Mouse (Mus musculus) thymus, postnatal 25 days (tissue): ENCODE results near the gene Srebf2.

Experiments
- DNase-seq: peaks from one replicate; pipeline ENCODE4 v3.0.0; 2022

Gene Srebf2

GRCm38 (mm10) chr15:82184183-82184582 lies 37.2 kb downstream of the Srebf2 start:
- no peak for DNase-seq

DNA sequence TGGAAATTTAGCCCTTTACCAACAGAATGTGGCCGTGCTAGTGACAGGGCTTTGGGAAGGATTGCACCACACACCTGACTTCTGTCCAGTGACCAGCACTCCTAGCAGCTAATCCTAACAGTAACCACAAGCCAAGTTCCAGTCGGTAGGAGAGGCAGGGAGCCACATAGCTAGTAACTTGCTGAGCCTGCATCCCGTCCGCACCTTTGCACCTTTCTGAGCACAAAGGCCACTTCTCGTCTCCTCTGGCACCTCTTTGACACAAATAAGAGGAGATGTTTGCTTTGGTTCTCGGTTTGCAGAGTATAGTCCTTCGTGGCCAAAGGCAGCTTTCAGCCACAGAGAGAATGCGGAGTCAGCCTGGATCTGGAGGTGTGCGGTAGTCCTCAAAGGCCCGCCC lies 37.7 kb downstream of the Srebf2 start:
- no peak for DNase-seq

- DNase-seq: no peak
Observed at GRCm38 (mm10) chr15:82185062-82185783, 38.2 kb downstream of the Srebf2 start.

DNA sequence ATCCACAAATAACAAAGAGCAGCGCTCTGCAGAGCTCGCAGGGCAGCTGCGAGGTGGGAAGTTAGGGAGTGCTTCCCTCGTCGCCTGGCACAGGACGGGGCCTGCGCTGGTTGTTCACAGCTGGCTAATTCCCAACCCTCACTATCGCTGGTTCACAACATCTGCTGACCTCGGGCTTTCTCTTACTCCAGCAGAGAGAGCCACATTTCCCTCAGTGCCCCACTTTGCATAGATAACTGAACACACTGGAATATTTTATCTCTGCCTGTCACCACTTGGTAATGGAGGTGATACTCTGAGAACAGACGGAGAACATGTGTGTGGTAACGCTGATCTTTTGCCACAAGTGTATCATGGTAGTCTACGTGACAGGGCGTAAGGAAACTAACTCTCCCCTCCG lies 39.1 kb downstream of the Srebf2 start:
- DNase-seq: no peak

DNA sequence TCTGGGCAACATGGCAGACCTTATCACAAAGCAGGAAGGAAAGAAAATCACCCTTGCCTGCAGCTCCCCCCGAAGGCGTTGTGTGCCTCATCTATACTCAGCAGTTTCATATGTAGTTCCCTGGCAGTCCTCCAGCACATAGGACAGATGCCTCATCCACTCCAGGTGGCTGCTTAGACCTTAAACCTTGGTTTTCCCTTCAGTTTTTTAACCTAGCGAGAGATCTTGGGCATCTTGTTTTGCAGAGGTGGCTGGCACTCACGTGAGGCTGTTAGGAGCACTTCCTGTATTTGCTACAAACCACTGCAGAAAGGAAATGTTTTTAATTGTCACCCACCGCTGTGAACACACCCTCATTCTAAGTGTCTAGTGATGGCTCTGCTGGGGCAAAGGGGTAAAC lies 40.0 kb downstream of the Srebf2 start:
- DNase-seq: no peak

GRCm38 (mm10) chr15:82187401-82187800 lies 40.4 kb downstream of the Srebf2 start:
- DNase-seq: no peak

- DNase-seq: no peak
Observed at GRCm38 (mm10) chr15:82187924-82188323, 40.9 kb downstream of the Srebf2 start.

DNA sequence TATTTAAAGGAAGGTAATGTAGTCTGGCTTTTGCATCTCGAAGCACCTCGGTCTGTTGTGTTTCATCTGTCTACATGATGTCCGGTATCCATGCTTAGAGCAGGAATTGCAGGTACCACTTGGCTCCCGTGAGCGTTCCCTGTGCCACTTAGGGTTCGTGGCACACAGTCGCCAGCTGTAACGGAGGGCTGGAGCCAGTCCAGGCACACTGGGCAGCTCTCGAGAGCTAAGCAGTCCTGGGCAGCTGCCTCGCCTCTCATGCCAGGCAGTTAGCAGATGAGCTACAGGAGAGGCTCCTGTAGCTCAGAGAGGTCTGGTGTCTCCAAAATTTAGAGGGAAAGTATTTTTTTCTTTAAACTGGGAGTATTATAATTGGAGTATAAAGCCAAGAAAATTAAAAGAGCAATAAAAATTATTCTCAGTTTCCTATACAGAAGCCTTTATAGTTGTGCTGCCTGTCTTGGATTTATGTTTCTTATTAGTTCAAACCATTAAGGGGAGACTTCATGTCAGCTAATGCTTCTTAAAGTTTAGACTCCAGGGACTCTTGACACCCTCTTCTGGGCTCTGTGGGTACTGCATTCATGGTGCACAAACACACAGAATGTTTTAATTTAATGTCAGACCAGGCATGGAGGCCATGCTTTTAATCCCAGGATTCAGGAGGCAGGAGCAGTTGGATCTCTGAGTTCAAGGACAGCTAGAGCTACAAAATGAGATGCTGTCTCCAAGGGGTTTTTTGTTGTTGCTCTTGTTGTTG lies 41.7 kb downstream of the Srebf2 start:
- peak; percentile 65 for DNase-seq

DNA sequence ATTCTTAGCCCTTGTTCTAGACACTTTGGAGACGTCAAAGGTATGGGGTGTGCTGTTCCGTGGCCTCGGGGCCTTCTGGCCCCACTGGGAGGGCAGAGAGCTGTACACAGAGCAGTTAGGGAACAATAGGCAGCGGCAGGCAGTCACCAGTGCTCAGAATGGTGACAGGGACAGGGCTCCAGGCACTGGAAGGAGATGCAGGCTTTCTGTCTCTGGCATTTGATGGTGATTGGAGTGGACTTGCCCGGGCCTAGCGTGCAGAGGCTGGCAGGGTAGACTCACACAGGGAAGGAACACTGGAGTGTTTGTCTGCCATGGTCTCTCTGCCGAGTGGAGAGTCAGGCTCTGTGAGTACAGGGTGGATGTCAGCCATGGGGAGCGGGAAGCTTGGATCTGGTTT lies 45.6 kb downstream of the Srebf2 start:
- no peak for DNase-seq

DNA sequence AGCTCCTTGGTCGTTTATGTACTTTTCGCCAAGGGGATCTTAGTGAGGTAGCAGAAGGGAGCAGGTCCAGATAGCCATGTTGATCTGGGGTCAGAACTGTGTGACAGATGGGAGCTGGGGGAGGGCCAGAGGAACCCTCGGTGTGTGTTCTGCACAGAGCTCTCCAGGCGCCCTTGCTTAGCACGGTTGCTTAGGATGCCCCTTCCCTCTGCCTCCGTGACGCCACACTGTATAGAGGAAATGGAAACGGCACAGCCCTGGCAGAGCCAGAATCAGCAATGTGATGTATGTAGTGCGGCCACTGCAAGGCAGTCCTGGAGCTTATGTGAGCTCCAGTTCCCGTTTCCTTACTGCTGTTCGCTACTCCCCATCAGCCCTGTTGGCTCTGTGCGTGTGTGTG lies 49.3 kb downstream of the Srebf2 start:
- DNase-seq: no peak

DNA sequence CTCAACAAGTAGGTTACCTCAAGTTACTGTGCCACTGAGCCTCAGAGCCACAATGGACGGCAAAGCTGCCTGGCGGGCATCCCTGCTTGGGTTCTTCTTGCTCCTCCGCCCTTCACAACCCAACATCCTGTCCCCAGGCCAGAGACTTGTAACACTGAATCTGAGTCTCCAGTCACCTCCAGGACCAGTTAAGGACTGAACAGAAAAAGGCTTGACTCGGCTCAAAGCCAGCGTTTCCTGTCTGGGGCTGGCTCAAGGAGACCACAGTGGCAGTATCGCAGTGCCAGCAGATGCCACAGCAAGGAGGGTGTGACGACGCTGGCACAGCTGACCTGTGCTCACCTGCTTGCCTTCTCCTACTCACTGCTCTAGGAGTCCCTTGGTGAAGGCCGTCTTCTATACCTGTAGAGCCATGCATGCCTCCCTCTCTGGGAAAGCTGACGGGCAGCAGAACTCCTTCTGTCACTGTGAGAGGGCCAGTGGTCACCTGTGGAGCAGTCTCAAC lies 50.3 kb downstream of the Srebf2 start:
- no peak for DNase-seq

DNA sequence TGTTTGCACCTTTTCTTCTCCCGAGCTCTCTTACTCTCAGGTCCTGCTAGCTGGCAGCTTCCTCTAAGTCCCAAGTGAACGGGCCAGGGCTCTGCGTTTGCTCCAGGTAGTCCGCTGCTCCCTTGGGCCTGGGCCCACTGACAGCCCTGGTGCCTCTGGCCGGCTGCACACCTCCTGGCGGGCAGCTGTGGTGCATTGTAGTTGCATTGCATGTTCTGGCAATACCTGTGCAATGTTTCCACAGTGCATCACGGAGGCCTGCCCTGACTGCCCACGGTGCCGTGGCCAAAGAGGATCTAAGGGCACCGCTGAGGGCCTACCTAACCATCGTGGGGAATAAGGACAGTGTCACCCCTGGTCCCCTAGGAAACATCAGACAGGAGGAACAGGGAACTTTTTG lies 51.0 kb downstream of the Srebf2 start:
- DNase-seq: no peak

DNA sequence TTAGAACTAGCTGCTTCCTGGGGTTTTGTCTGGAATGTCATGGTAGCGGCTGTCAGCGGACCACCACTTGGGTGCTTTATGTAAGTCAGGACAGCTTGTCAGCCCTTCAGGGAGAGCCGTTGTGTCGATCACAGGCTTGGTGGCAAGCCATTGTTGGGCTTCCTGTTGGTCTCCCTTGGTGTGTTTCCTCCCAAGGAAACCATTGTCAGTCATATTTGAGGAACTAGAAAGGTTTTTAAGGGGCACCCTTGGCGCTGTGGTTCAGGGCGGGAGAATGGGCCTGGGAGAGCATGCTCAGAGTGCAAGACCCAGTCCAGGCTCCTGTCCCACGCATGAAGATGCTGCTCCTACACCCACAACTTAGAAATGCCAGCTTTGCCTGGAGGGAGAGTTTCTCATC lies 51.4 kb downstream of the Srebf2 start:
- DNase-seq: no peak

GRCm38 (mm10) chr15:82199546-82199945 lies 52.6 kb downstream of the Srebf2 start:
- no peak for DNase-seq

DNA sequence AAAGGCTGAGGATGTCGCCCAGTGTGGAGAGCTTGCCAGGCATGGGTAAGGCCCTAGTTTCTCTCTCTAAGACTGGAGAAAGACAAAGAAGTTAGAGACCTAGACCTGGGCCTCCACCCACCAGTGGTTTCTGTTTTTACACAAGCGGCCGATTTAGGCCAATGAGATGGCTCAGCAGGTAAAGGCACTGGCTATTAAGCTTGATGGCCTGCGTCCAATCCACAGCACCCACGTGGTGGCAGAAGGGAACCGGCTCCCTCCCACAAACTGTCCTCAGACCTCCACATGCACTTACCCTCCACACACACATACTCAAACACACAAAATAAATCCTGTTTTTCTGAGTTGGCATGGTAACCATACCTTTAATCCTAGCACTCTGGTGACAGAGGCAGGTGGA lies 55.1 kb downstream of the Srebf2 start:
- no peak for DNase-seq

- no peak for DNase-seq
Observed at GRCm38 (mm10) chr15:82203090-82203489, 56.1 kb downstream of the Srebf2 start.

- DNase-seq: no peak
Observed at GRCm38 (mm10) chr15:82203611-82204351, 56.8 kb downstream of the Srebf2 start.

- DNase-seq: no peak
Observed at GRCm38 (mm10) chr15:82204680-82205371, 57.8 kb downstream of the Srebf2 start.

GRCm38 (mm10) chr15:82206365-82207104 lies 59.6 kb downstream of the Srebf2 start:
- DNase-seq: no peak

DNA sequence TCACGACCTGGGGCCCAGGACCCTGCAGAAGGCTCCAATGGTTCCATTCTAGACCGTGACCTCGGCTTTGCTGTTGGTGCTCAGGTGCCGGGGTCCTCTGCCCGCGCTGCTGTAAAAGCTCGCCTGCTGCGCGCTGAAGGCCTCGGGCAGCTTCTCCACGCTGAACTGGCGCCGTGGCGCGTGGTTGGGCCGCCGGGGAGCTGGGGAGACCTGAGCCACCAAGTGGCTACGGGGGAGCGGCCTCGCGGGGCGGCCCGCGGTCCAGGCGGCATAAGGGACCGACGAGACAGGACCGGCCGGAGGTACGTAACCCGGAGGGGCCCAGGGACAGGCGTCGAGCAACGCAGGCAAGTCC lies 60.1 kb downstream of the Srebf2 start:
- no peak for DNase-seq

- DNase-seq: no peak
Observed at GRCm38 (mm10) chr15:82207504-82208219, 60.7 kb downstream of the Srebf2 start.

- DNase-seq: no peak
Observed at GRCm38 (mm10) chr15:82208307-82208706, 61.3 kb downstream of the Srebf2 start.
